Mouse (Mus musculus) kidney, adult 8-10 months (tissue): ENCODE data around the gene Dctpp1.
A peak's percentile ranks its signal among the peaks of the same experiment; 100 is the strongest.

Experiments
- DNase-seq, 2 experiments: peaks; one replicate each; pipeline ENCODE4 v3.0.0; 2022

The Dctpp1 gene

DNA sequence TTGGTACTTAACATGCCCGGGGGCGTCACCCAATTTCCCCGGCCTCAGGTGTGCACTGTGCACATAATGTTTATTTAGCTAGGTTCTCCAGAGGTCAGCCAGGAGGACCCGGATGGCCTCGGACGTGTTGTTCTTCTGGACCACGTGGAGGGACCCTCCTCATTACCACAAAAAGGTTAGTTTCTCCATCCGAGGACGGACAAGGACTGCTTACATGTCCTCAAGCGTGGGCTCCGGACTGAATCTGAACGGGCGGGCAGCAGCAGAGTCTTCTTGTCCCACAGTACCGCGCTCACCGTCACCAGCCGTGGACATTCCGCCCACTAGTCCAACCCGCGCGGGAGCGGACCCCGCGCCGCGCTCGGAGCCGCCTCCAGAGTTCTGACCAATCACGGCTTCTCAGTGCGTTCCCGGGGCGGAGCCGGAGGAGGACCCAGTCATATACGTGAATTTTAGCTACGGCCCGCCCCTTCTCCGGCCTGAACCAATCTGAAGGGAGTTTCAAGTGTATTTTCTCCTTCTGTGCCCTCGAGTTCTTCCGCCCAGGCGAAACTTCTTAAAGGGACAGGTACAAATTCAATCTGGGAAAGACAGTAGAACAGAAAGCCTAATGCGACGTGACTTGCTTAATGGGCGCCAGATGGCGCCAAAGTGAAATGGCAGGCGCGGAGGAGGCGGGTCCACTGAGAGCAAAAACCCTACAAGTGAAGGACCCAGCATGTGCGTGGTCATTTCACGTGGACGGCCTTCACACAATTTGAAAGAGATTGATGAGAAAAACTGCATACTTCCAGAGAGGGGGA, at the start of gene Dctpp1:
Dctpp1 (minus strand) TSS at position 401 of the 803 bp plus-strand sequence.
- peak; percentile 99 for DNase-seq

DNA sequence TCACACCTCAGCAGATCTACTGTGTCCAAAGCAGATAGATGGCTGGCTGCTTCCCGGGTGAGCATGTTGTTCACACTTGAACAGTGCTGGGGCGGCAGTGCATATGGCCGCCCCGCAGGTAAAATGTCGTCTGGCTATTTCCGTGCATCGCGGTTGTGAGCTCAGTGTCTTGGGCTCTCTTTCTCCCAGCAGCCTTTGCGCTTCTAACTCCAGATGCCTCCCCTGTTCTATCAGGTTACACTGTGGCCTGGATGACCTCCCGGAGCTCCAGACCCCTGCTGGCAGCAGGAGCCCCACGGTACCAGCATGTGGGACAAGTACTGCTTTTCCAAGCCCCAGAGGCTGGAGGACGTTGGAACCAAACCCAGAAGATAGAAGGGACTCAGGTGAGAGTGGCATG, 49.4 kb upstream of the Dctpp1 start:
- no peak for DNase-seq

DNA sequence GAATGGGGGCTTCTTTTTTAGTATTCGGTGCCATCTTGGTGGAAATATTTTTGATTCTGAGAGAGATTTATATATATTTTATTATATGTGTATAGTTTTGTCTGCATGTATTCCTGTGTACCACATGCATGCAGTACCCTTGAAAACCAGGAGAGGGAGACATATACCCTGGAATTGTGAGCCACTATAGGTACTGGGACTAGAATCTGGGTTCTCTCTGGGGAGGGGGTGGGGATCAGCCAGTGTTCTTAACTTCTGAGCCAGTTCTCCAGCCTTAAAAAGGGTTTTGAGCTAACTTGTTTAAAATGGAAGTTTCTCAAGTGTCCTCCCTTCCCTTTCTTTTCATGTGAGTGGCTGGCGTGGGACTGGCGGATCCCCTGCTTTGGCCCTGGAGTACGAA, 48.4 kb upstream of the Dctpp1 start:
- peak; percentile 36 to 50 for DNase-seq

DNA sequence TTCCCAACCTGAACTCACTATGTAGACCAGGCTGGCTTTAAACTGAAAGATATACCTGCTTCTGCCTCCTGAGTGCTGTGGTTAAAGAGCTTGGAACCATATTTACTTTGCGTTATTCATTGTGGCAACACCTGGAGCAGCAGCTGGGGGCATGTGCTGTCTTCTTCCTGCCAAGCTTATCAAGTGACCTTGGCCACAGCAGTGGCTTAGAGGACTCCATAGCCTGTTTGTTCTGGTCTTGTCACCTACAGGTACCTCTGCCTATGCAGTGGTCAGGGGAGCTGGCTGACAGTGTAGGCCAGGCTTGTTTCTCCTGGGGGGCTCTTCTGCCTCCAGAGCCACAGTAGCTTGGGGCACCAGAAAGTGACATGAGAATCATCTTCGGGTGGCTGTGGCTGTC, 47.9 kb upstream of the Dctpp1 start:
- DNase-seq = no peak

DNA sequence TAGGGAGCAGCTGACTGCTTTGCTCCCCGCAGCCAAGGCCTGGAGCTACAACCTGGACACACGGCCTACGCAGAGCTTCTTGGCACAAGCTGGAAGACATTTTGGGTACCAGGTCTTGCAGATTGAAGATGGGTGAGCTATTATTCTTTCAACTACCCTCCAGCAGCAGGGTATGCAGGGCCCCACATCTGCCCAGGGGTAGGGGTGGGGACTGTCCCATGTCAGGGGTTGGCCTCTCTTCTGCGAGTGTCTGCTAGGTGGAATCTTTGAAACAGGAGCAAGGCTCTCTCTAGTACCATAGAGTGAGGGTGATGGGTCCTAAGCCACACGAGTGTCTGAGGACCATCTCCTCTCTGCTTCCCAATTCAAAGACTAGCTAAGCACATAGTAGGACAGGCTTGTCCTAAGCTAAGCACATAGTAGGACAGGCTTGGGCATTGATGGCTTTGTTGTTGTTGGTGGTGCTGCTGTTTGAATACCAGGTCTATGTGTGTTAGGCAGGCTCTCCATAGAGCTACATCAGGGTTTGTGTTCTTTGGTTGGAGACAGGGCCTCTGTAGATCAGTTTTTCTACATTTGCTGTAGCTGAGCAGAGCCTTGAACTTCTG, 37.2 kb upstream of the Dctpp1 start:
- no peak for DNase-seq

DNA sequence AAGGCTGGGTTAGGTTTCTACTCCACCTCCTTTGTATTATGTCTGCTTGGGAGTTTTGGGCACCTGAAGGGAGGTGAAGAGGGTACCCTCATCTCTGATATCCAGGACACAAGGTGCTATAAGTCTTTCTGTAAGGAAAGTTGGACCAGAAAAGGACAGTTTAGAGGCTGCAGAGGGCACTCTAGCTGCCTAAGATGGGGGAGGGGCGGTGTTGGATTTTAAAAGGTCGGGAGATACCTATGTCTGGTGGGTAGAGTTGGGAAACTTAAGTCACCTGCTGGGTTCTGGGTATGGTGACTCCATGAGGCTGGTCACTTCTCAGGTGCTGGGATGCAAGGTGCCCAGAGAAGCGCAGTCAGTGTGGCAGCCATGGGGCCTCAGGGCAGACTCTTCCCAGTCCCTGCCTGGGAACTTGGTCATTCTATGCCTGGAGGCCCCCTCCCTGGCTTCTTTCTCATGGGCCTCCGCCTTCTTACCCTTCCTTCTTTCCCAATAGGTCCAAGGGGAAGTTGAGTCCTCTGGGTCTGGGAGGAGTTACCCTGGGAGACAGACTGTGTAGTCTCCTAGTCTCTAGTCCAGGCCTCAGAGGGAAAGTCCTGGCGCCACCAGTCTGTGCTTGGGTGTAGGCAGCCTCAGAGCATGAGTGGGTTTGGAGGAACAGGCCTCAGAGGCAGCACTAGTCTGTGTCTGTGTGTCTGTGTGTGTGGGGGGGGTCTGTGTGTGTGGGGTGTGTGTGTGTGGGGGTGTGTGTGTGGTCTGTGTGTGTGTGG, 36.5 kb upstream of the Dctpp1 start:
- no peak for DNase-seq

DNA sequence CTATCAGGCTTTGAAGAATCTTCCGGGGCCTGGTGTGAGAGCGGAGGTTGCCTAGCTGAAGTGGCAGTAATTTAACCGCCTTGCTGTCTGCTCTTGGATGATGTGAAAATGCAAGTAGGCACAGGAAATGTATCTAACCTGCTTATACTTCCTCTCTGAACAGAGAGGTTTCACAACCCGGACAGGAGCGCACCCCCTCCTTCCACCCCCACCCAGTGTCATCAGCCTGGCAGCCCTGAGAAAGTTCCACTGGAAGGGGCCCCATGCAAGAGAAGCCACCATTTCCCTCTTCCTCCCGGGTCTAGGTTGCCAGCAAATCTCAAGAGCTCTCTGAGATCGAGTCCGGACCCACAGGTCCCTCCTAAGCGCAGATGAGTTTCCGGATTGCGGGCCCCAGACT, 35.6 kb upstream of the Dctpp1 start, which contains the start of gene Itgal:
Itgal (plus strand) TSS at position 163 of the 400 bp plus-strand sequence.
- DNase-seq = no peak

DNA sequence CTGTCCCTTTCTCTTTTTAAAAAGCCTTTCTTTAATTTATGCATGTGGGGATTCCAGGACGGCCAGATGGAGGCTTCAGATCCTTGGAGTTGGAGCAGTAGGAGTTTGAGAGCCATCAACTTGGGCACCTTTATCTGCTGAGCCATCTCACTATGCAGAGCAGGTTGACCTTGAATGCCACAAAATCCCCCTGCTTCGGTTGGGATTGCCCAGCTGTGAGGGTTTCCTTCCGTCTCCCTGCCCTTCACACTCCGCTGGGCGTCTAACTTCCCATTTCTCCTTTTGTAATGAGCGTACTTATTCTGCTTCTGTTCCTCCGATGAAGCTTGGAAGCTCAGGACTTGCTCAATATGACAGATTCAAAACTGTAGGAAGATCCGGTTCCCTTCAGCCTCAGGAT, 29.6 kb upstream of the Dctpp1 start:
- no peak for DNase-seq

DNA sequence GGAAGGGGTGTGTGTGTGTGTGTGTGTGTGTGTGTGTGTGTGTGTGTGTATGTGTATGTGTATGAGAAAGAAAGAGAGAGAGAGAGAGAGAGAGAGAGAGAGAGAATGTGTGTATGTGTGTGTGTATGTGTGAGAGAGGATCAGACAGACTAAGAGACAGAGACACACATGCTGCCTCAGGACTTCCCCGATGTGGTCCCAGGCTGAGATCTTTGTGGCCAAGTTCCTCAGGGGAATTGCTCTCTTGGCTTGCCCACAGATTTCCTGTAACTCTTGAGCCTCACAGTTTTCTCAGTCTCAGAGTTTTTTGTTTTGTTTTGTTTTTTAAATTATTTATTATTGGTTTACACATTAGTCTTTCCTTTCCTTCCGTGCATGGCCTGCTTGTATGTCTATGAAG, 28.8 kb upstream of the Dctpp1 start:
- DNase-seq = no peak

DNA sequence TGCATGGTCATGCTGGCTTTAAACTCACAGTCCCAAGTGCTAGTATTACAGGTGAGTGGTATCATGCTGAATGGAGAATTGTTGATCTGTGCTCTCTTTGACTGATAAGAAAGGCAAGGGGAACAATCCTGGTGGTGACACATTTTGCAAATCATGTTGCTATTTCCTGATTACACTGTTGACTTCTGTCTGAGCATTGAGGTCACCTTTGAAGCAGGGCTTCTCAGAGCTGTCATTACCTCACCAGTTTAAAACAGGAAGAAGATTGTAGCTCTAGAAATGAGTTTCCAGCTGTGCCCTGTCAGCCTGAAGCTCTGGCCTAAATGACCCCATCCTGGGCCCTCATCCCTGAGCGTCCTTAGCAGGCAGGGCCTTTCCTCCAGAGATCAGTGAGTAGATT, 27.4 kb upstream of the Dctpp1 start:
- no peak for DNase-seq

DNA sequence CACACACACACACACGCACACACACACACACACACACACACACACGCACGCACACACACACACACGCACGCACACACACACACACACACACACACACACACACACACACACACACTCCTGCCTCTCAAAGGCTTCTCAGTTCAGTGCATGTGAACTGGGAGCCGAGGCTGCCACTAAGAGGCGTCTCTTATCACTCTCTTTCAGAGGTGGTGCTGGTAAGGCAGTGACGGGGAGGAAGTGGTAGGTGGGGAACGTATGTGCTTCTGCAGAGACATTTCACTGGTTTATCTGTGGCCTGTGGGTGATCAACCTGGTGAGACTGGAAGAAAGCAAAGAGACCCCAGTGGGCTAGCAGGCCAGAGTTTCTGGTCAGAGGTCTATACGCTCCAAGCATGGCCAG, 24.6 kb upstream of the Dctpp1 start:
- DNase-seq = no peak

DNA sequence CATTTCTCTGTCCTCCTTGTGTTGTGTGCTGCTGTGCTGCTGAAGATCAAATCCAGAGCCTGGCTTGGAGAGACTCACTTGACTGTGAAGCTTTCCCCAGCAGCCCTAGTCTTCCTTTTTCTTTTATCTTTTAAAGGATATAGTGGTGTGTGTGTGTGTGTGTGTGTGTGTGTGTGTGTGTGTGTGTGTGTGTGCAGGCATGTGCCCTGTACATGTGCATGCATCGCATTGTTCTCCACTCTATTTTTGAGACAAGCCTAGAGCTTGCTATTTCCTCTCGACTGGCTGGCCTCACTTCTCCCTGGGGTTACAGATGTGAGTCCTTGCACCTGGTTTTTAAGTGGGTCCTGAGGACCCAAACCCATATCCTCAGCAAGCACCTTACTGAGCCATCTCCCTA, 21.7 kb upstream of the Dctpp1 start:
- DNase-seq = no peak

DNA sequence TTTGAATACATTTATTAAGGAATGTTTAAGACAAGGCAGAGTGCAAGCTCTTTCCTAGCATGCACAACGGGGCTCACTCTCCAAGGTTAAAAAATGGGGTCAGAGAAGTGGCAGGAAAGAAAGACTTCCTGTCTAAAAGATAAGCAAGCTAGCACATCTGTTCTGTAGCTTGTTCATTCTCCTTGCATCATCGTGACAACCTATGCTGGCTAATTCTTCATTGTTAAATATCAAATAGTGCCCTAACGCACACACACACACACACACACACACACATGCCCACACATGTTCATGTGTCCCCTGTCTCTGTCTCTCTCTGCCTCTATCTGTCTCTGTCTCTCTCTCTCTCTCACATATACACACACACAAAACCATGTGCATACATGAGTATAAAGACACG, 20.6 kb upstream of the Dctpp1 start:
- DNase-seq = no peak

DNA sequence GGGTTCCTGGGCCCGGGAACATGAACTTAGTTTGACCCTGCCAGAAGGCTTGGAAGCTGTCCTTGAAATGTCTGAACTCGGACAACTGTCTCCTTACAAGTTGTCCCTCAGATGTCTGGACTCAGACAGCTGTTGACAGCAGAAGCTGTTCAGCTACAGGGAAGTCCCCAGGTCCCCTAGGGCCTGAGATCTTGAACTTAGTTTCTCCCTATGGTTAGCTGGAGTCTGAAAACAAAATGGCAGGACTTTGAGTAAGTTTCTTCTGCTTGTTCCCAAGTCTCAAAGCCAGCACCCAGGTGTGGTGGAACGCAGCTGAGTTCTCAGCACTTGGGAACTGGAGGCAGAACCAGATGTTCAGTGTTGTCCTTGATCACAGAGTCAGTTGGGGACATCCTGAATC, 19.6 kb upstream of the Dctpp1 start:
- DNase-seq = no peak

DNA sequence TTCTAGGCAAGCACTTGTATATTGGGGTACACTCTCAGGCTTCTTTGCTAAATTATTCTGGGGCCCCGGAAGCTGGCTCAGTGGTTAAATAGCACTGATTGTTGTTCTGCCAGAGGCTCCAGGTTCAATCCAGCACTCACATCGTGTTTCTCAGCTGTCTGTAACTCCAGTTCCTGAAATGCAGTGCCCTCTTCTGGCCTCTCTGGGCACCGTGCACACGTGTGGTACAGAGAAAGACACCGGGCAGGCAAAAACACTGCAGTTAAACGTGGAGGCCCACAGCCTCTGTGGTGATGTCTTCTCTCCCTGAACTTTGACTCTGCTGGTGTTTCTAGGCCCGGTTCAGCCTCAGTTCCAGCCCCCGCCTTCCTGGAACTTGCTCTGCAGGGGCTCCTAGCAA, 17.8 kb upstream of the Dctpp1 start:
- peak; percentile 68 to 78 for DNase-seq

DNA sequence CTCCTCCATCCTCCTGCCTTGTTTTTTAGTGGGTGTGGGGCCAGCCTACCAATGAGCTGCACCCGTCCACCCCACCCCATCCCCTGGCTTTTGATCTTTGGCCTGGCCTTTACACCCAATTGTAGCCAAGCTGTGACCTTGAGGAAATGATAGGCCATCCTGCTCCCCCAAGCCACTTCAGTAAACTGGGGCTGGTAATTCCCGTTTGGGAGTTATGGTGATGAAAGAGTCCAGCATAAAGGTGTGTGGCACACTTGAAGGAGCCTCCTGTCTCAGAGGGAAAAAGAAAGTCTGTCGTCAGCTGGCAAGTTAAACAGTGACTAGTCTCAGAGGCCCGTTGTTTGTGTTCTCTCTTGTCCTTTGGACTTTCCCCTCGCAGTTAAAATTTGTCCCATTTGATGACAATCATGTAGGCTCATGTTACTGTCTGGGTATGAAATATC, 16.0 kb upstream of the Dctpp1 start:
- DNase-seq = peak; percentile 78 to 86

DNA sequence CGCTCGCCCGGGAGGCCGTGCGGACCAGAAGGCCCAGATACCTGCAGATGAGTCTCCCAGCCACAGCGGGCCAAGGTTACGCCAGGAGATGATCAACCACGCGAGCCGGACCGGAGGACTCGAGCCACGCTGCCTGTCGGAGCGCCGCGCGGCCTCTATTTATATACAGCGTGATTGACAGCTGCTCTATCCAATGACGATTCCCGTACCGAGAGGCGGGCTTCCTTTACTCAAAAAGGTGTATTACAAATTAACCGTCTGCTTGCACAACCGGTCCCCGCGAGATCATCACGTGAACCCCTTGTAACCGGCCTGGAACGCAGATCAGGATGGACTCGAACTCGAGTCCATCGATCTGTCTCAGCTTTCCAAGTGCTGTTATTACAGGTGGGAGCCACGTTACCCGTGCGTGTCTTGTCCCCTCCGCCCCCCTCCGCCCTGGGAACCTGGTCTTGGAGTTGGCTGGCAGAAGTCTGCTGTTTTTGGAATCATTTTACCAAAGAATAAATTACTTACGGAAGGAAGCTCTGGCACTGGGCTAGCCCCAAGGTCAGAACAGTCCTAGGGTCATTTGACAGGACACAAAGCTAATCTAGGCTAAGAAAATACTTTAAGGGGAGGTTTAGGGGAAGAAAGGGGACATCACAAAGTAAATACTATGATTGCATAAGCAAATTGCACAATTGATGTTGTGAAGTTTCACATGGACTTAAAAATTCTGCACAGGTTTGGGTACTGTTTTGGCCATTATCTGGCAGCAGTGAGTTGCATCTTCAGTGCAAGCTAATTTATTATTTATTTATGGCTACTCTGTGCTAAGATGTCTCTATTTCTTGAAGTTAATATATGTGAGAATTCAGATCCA, 13.6 kb upstream of the Dctpp1 start, which contains the start of gene Sephs2:
Sephs2 (minus strand) TSS at position 131 of the 865 bp plus-strand sequence.
- DNase-seq = peak; percentile 97 to 99

DNA sequence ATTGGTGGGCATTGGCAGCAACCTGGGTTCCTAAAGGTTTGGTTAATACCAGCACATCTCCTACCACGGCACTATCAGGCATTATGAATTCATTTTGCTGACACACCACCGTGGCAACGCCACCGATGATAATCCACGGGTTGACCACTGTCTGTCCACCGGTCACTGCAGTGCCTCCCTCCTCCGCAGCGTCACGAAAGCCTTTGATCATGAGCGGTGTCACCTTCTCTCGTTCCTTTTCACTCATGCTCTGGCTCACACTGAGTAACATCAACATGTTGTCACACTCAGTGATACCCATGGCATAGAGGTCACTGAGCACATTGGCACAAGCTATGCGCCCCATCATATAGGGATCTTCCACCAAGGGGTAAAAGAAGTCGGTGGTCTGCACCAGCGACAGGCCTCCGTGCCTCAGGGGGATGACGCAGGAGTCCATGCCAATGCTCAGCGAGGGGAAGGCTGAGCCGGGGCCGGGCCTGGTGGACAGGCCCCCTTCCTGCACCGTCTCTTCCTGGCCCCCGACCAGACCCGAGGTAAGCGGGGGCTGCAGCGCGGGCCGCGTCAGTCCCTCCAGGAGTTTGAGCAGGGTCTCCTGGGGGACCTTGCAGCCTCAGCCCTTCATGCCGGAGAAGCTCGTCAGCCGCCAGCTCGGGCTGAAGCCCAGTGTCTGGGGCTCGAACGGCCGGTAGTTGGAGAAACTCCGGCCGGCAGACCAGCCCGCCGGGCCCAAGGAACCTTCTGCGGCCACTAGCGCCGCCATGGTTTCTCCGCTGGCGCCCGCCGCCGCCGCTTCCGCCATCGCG, 12.8 kb upstream of the Dctpp1 start:
- no peak for DNase-seq

DNA sequence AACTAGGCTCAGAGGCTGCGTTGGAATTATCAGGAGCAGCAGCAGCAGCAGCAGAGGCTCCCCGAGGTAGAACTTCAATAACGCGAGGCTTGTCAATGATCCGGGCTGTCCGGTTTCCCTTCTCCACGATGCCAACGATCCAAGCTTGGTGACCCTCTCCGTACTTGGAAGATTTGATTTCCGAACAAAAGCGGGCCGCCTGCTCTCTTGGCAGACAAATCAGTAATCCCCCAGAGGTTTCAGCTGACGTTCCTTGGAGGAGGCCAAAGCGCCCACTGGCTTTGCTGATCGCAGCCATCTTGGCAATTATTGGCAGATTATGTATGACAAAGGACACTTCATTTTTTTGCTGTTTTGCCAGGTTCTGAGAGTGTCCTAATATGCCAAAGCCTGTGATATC, 12.1 kb upstream of the Dctpp1 start:
- no peak for DNase-seq

DNA sequence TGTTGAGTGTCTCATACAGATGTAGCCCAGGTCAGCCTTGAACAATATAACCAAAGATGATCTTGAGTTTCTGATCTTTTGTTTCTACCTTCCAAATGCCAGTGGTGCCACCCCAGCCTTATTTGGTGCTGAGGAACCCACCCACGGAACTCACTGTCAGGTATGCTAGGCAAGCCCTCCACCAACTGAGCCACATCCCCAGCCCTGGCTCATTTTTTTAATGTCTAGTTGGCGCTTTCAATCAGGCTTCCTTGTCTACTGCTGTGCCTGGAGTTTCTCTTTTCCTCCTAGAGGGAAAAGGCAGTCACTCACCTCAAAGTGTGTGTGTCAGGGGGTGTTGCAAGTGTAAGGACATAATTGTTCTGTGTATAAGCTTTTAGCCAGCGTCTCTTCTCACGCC, 10.6 kb upstream of the Dctpp1 start:
- no peak for DNase-seq

DNA sequence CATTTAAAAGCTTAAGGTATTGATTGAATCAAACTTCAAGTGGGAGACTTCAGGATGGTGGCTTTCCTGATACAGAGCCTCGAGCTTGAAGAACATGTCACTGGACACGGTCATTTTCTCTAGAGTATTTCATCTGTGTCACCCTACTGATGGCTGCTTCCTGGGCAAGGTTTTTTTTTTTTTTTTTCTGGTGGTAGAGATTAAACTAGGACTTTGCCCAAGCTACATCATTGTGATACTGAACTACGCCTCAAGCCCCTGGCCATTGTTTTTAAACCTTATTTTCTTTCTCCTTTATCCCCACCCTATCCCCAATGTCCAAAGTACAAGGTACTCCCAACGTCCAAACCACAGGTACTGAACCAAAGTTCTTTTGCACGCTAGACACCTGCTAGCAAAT, 10.2 kb upstream of the Dctpp1 start:
- DNase-seq = no peak

DNA sequence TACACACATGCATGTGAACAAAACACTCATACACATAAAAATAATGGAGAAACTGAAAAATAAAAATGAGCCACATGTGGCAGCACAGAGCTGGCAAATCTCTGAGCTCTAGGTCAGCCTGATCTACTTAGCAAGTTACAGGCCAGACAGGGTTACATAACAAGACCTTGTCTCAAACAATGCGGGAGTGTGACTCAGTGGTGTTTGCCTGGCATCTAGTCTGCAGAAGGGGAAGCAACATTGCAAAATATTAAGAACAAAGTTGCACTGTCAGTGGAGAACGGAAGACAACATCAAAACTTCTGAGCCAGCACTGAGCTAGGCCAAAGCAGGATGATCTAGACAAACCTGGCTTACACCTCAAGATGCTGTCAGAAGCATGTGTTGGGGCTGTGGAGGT, 9.7 kb upstream of the Dctpp1 start:
- DNase-seq = no peak
